Mouse (Mus musculus) MEL (cell line): ENCODE results near the gene Tbc1d8b. TPM values are rescaled to one million over a fixed set of nuclear protein-coding genes. Genes with fewer than 3 reads are reported as not detected.

Experiments
- DNase-seq: peaks from one replicate; pipeline ENCODE4 v3.0.0; 2011; ENCODE audit warnings: low read depth, low spot score
- H3K27ac ChIP-seq: 2 replicates; pipeline ENCODE4 v1.5.1; 2012; ENCODE audit warnings: low read depth, mild to moderate bottlenecking, control low read depth, low read length, moderate library complexity; ENCODE audit not compliant: control insufficient read depth
- H3K27me3 ChIP-seq, 2 experiments: fragments of 150-350 bp in 1 of 2; sonication (generic) in 1 of 2; 2 replicates each; pipeline ENCODE4 v1.6.1; 2012; ENCODE audit warnings: low read length in 2 of 2, mild to moderate bottlenecking in 2 of 2, improper control_type of control experiment in 1 of 2, moderate library complexity in 1 of 2; ENCODE audit not compliant: insufficient read depth in 2 of 2, control insufficient read depth in 1 of 2
- H3K36me3 ChIP-seq, 2 experiments: 2 replicates each; pipeline ENCODE4 v1.6.1; 2012 to 2014; ENCODE audit warnings: low read length in 2 of 2, improper control_type of control experiment in 1 of 2, inconsistent platforms in 1 of 2, mild to moderate bottlenecking in 1 of 2; ENCODE audit not compliant: insufficient read depth in 2 of 2, control insufficient read depth in 1 of 2
- H3K4me1 ChIP-seq, 2 experiments: fragments of 150-350 bp in 1 of 2; sonication (generic) in 1 of 2; 2 replicates each; pipeline ENCODE4 v1.6.1; 2012; ENCODE audit warnings: low read length in 2 of 2, improper control_type of control experiment in 1 of 2, mild to moderate bottlenecking in 1 of 2; ENCODE audit not compliant: insufficient read depth in 2 of 2, control insufficient read depth in 1 of 2
- H3K4me3 ChIP-seq, 2 experiments: fragments of 150-350 bp in 1 of 2; sonication (generic) in 1 of 2; 2 replicates each; pipeline ENCODE4 v1.5.1; 2012; ENCODE audit warnings: low read depth in 2 of 2, low read length in 2 of 2, mild to moderate bottlenecking in 2 of 2, moderate library complexity in 2 of 2, control low read depth in 1 of 2, improper control_type of control experiment in 1 of 2; ENCODE audit not compliant: control insufficient read depth in 1 of 2, insufficient read depth in 1 of 2
- H3K79me2 ChIP-seq: 2 replicates; pipeline ENCODE4 v1.6.1; 2012; ENCODE audit warnings: mild to moderate bottlenecking, low read length, moderate library complexity; ENCODE audit not compliant: control insufficient read depth, poor library complexity, insufficient read depth
- H3K9ac ChIP-seq: 2 replicates; pipeline ENCODE4 v1.6.1; 2012; ENCODE audit warnings: low read depth, mild to moderate bottlenecking, control low read depth, low read length, moderate library complexity; ENCODE audit not compliant: control insufficient read depth, poor library complexity, severe bottlenecking
- H3K9me3 ChIP-seq: fragments of 150-350 bp; sonication (generic); replicated peaks from 2 replicates; pipeline ENCODE4 v1.6.1; 2012; ENCODE audit warnings: mild to moderate bottlenecking, low read length, improper control_type of control experiment, moderate library complexity; ENCODE audit not compliant: insufficient read depth
- CHD1 ChIP-seq: IDR thresholded peaks from 2 replicates; pipeline ENCODE4 v1.6.1; 2012; ENCODE audit warnings: low read depth, mild to moderate bottlenecking, inconsistent platforms, low read length, improper control_type of control experiment
- ELF1 ChIP-seq: IDR thresholded peaks from 2 replicates; pipeline ENCODE4 v1.6.1; 2014; ENCODE audit warnings: low read depth, mild to moderate bottlenecking, inconsistent platforms, low read length, improper control_type of control experiment, moderate library complexity
- GABPA ChIP-seq: IDR thresholded peaks from 2 replicates; pipeline ENCODE4 v1.6.1; 2012; ENCODE audit warnings: low read depth, mild to moderate bottlenecking, inconsistent platforms, low read length, improper control_type of control experiment, moderate library complexity
- GATA1 ChIP-seq: IDR thresholded peaks from 2 replicates; pipeline ENCODE4 v1.6.1; 2011; ENCODE audit warnings: low read depth, low read length, improper control_type of control experiment
- MAX ChIP-seq: IDR thresholded peaks from 2 replicates; pipeline ENCODE4 v1.6.1; 2011; ENCODE audit warnings: low read length, improper control_type of control experiment
- MEF2A ChIP-seq: IDR thresholded peaks from 2 replicates; pipeline ENCODE4 v1.6.1; 2014; ENCODE audit warnings: low read depth, mild to moderate bottlenecking, inconsistent platforms, low read length, improper control_type of control experiment; ENCODE audit not compliant: poor library complexity, insufficient replicate concordance, severe bottlenecking; ENCODE audit errors: extremely low read depth
- MYC ChIP-seq: IDR thresholded peaks from 2 replicates; pipeline ENCODE4 v1.6.1; 2011; ENCODE audit warnings: low read depth, mild to moderate bottlenecking, low read length, improper control_type of control experiment, moderate library complexity
- NELFE ChIP-seq: IDR thresholded peaks from 2 replicates; pipeline ENCODE4 v1.6.1; 2011; ENCODE audit warnings: low read depth, low read length, improper control_type of control experiment
- SIN3A ChIP-seq: IDR thresholded peaks from 2 replicates; pipeline ENCODE4 v1.6.1; 2012; ENCODE audit warnings: low read length, improper control_type of control experiment, inconsistent platforms
- SMC3 ChIP-seq: IDR thresholded peaks from 2 replicates; pipeline ENCODE4 v1.6.1; 2011; ENCODE audit warnings: low read depth, low read length, improper control_type of control experiment
- TAL1 ChIP-seq: IDR thresholded peaks from 2 replicates; pipeline ENCODE4 v1.6.1; 2012; ENCODE audit warnings: mild to moderate bottlenecking, inconsistent platforms, low read length, moderate library complexity, mixed read lengths
- UBTF ChIP-seq: IDR thresholded peaks from 2 replicates; pipeline ENCODE4 v1.6.1; 2012; ENCODE audit warnings: low read depth, mild to moderate bottlenecking, inconsistent platforms, low read length, improper control_type of control experiment, moderate library complexity, borderline replicate concordance; ENCODE audit not compliant: insufficient read depth
- ZMIZ1 ChIP-seq: IDR thresholded peaks from 2 replicates; pipeline ENCODE4 v1.6.1; 2012; ENCODE audit warnings: low read depth, mild to moderate bottlenecking, inconsistent platforms, low read length, improper control_type of control experiment, moderate library complexity
- ZNF384 ChIP-seq: IDR thresholded peaks from 2 replicates; pipeline ENCODE4 v1.6.1; 2012; ENCODE audit warnings: low read depth, mild to moderate bottlenecking, inconsistent platforms, low read length, improper control_type of control experiment
- polyA plus RNA-seq, 2 experiments: library from polyadenylated mRNA; stranded (reverse) in 1 of 2; unstranded in 1 of 2; fragments of >175 nt in 1 of 2; fragments of >200 nt in 1 of 2; gene quantifications; 2 replicates each; pipeline versions ENCODE4 v1.2.1 to v1.2.4; 2012; ENCODE audit warnings: low replicate concordance in 2 of 2, low read depth in 1 of 2; ENCODE audit not compliant: insufficient read length in 2 of 2, insufficient read depth in 1 of 2, missing spikeins in 1 of 2
- total RNA-seq: library from RNA; depleted of rRNA; stranded (reverse); fragments of 300-350 nt; gene quantifications from 2 replicates; pipeline ENCODE4 v1.2.3, GENCODE M21; 2012

Tbc1d8b gene
- total and polyA plus RNA-seq, 3 experiments: 5.2 to 6.2 TPM; not detected in 1

DNA sequence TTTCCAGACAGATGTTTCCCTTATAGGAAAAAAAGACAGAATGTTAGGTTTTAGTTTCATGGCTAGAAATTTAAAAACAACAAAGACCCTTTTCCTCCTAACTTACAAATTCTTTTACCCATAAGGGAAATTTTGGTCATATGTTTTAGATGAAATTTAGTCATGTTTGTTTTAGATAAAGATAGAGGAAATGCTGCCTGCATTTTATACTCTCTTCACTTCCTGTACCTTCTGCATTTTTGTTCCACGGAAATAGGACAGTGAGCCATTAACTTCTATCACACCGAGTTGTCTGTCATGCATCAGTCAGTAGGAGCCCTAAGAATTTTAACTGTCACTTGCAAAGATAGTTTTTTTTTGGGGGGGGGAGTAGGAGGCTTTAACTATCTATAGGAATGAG lies 45.1 kb upstream of the Tbc1d8b start (continued):
- TF ChIP-seq MEF2A (no peak), MYC (no peak)

DNA sequence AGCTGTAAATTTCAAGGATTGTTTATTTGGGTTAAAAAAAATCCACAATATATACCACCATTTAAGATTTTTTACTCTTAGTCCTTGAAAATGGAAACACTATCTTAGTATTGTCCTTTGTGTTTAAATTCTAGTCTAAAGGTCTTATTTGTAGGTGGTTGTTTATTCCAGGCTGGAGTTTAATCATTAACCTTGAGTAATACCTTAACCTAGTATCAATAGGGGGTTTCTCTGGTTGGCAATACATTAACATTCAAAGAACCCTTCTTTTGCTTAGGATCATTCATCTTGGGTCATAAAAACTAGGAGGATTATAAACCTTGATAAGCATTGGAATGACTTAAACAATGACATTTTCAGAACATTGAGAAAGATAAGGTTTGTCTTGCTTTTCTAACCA lies 44.4 kb upstream of the Tbc1d8b start:
- H3K4me3 ChIP-seq: no peak overlapping the region
- no peaks in the 10 kb centered on the region for H3K27me3 ChIP-seq
- H3K79me2 ChIP-seq: no peaks in the 10 kb centered on the region
- no peak for DNase-seq
- H3K4me1 ChIP-seq: peaks cover 5 to 12% of the 10 kb centered on the region in 2 experiments; a peak in 2 of 4 replicates
- TF ChIP-seq GABPA (no peak), ZMIZ1 (no peak), UBTF (no peak), TAL1 (no peak), SIN3A (no peak), ZNF384 (no peak), NELFE (no peak), MAX (no peak), MEF2A (no peak), ELF1 (no peak), CHD1 (no peak), GATA1 (no peak), SMC3 (no peak)
- TF ChIP-seq, all 39 proteins: peak for 0
- Histone ChIP-seq H3K36me3 (peaks cover 0 to 19% of the 10 kb centered on the region in 2 experiments; a peak in 2 of 4 replicates), H3K9me3 (no peaks in the 10 kb centered on the region), H3K27ac (no peak overlapping the region; the same call in 1 of the 2 replicates), H3K9ac (no peak overlapping the region)

DNA sequence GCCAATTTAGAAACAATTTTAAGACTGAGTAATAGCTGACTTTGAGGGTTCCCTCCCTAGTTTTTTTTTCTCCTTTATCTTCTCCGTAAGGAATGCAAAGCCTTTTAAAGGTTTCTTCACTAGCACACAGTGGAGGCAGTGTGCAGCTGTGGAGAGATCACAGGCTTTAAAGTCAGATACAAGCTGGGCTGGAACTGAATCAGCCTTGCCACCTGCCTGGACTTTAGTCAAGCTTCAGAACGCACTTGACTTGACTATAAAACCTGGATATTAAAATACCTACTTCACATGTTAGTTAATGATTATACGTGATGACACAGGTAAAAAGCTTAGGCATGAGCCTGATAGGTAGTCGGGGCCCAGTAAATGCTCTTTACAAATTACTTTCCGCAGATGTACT lies 32.6 kb upstream of the Tbc1d8b start:
- Histone ChIP-seq H3K79me2 (no peaks in the 10 kb centered on the region; the same call in 1 of the 2 replicates), H3K9ac (no peak overlapping the region), H3K36me3 (peaks cover 0 to 15% of the 10 kb centered on the region in 2 experiments; a peak in 2 of 4 replicates), H3K27ac (no peak overlapping the region), H3K4me1 (peaks cover 3 to 10% of the 10 kb centered on the region in 2 experiments), H3K9me3 (no peaks in the 10 kb centered on the region), H3K27me3 (no peaks in the 10 kb centered on the region), H3K4me3 (no peak overlapping the region)
- no peak for DNase-seq
- TF ChIP-seq GATA1: no peak
